Mouse (Mus musculus): ENCODE data around the gene 6330409D20Rik.

- TF ChIP-seq CTCF (IDR thresholded peaks at IDR 0.05; ENCODE audit: borderline replicate concordance, control insufficient read depth, extremely low read depth, insufficient read depth, low read length, poor library complexity) (no peak), POLR2A (IDR thresholded peaks at IDR 0.05; ENCODE audit: control insufficient read depth, extremely low read depth, insufficient read depth, low read length, poor library complexity) (no peak)
Measured at GRCm38 (mm10) chr2:32724832-32725790, 15.7 kb downstream of the 6330409D20Rik start.
